Mouse (Mus musculus): ENCODE data around the gene Sgip1.
A peak's percentile ranks its signal among the peaks of the same experiment; 100 is the strongest.

The Sgip1 gene

DNA sequence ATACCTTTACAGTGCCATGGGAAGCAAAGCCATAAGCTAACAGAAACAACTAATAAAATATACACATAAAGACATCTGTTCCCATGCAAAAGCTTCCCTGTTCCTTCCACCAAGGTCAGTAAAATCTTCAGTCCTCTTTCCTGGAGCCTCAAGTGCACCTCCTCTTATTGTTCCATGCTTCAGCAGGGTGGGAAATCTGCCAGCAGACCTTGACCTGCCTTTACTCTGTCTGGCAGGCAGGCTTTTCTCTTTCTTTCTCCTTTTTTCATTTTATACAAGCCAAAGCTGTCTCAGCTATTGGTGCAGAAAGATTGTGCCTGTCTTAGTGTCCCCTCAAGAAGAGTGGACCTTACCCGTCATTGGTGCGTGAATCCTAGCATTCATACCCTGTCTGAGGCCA is 154.8 kb downstream of the Sgip1 start:
- no peak for DNase-seq (ENCODE audit: low read depth, low spot score)

DNA sequence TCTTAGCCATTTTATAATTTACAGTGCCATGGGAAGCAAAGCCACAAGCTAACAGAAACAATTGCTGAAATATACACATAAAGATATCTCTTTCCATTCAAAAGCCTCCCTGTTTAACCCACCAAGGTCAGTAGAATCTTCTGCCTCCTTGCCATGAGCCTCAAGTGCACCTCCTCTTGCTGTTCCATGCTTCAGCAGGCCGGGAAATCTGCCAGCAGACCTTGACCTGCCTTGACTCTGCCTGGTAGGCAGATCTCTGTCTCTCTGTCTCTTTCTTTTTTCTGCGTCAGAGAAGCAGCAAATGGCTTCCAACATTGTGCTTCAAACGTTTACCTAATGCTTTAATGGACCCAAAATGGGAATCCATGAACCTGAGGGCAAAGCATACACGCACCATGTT is 157.9 kb downstream of the Sgip1 start:
- DNase-seq (ENCODE audit: low read depth, low spot score), result no peak

DNA sequence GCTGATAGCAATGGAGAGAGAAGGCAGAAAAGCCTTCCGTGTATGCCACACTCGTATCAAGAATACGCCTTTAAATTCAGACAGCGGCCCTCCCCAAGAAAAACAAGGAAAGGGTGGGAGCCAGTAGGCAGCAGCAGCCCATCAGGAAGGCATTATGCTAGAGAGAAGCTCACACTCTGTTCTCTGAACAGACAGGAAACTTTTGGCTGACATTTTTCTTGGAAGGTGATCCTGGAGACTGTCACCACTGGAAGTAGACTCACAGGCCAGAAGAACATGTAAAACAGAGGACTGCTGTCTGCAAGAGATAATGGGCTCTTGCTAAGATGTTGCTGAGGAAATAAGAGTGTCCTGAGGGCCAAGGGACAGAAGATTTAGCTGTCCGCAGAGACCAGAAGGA is 158.6 kb downstream of the Sgip1 start:
- DNase-seq (ENCODE audit: low read depth, low spot score), result peak; percentile 59

DNA sequence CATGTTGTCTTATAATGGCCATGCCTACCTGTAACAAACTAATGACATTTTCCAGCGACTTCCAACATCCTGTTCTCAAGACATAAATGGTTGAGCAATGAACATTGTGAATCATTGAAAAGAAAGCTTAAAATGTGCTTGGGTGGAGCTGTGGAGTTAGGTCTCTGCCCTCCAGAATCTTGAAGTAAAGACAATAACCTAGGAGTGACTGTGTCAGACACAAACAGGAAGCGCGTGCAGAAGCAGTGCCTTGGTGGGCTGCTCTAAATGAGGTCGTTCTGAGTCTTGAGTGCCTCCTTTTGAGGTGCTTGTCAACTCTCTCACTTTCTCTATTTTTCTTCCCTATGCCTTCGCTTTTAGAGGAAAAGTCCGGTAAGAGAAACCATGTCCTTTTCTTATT is 159.1 kb downstream of the Sgip1 start:
- DNase-seq (ENCODE audit: low read depth, low spot score), result no peak

DNA sequence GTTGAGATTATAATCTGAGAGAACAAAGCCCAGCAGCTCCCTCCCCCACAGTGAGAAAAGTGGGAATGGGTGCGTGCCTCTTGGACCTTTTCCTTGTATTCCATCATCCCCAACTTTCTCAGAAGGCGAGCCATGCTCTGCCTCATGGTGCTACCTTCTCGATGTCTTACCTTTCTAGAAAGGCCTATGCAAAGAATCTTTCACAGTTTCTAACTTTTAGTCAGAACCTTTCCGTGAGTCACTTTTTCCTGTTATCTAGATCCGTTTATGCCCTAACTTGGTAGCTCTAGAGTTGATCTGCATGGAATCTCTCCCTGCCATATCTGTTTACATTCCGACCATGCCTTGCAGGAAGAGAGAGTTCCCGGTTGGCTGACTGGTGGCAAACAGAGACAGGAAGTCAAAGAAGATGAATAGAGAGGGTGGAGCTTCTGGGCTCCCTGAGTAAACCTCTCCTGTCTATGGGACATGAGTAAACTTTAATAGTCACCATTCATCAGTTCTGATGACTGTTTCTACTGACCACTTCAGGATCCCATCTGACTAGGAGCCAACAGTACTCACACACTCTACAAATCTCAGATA is 166.8 kb downstream of the Sgip1 start:
- DNase-seq (ENCODE audit: low read depth, low spot score), result no peak

DNA sequence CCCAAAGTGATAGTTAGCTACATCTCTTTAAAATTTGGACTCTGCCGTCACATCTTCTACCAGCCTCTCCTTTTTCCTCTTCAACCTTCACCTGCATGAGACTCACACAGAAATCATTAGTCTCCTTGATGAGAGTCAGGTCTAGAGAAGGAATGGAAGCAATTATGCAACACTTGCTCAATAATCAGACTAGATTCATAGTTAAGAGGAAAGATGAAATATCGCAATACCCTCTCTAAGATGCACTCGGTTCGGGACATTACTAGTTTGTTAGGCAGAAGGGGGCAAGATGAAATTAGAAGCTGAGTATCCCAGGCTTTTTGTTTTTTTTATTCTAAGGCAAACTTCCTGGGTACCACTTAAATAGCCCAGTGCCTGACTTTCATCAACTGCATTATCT is 169.1 kb downstream of the Sgip1 start:
- DNase-seq (ENCODE audit: low read depth, low spot score), result no peak

DNA sequence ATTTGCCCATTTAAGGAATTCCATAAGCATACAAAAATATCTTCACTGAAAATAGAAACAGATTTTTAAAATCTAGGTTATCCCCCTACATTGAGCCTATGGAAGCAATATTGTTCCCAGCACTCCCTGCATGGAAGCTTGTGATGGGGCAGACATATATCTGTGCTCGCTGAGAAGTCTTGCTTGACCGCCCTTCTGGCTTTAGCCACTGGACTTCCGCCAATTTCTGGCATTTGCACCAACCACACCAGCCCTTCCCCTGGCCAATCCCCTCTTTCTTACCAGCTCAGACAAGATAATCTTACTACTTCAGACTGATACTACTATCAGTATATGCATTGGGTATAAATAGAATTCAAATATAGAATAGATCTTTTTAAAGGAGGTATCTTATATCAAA is 172.1 kb downstream of the Sgip1 start:
- DNase-seq (ENCODE audit: low read depth, low spot score), result no peak

DNA sequence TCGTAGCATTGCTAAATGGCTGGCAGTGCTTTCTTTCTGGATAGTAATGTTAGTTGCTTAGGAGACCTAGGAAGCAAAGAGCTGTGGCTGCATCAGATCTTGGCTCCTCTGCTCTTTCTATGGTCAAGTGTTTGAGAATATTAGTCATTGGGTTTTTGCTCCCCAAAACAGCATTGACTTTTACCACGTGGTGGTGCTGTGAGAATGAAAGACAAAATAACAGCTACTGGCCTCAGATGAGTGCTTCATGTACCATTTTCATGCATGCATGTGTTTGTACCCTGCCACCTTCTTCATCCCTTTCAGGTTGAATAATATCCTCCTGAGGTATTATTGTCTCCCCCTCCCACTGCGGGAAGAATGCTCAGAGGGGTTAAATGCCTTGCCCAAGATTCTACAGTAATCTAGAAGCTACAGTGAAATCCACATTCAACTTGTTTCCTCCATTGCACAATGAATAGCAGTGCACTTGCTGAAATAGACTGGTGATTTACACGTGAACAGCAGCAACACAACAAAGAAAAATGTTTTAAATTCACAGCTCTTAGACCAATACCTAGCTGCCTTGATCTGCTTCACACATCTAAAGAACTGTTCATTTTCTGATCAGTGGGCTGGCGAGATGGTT is 172.7 kb downstream of the Sgip1 start:
- no peak for DNase-seq (ENCODE audit: low read depth, low spot score)

DNA sequence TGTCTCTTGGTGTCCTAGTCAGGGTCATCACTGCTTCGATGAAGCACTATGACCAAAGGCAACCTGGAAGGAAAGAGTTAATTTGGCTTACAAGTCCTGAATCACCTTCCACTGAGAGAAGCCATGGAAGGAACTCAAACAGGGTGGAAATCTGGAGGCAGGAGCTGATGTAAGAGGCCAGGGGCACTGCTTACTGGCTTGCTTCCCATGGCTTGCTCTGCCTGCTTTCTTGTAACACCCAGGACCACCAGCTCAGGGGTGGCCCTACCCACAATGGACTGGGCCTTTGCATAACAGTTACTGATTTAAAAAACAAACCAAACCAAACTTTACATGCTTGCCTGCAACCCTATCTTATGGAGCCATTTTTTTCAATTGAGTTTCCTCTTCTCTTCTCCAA is 177.1 kb downstream of the Sgip1 start:
- DNase-seq (ENCODE audit: low read depth, low spot score), result no peak

DNA sequence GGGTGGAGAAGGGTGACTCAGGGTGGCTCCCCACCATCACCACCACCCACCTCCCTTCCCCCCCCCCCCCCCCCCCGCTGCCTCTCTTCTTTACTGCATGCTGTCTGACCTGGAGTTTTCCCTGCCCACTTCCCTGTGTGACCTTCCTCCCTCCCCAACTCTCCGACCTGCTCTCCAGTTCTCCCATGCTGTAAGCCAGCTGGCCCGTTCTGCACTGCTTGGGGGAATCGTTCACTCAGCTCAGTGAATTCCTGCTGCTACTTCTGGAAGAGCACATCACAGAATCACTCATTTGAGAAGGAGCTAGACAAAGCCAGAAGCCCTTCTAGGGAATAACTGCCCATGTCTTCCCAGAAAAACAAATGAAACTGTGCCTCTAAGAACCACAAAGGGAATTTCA is 188.4 kb downstream of the Sgip1 start:
- no peak for DNase-seq (ENCODE audit: low read depth, low spot score)

DNA sequence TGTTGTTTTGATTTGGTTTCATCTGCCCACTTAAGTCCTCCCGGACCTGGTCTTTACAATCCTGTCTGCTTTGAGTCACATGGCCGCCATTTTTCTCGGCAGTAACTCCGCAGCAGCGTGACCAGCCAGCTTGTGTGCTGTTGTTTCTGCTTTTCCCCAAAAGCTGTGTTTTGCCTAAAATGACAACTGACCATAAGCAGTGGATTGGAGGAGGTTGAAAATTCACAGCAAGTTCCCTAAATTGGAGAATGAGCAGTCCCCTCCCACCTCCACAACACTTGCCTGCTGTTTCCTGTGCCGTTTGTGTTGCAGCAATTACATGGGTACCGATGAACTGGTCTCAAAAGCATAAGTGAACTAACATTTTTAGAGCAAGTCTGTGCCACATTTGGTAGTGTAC is 189.6 kb downstream of the Sgip1 start:
- peak; percentile 1 for DNase-seq (ENCODE audit: low read depth, low spot score)

DNA sequence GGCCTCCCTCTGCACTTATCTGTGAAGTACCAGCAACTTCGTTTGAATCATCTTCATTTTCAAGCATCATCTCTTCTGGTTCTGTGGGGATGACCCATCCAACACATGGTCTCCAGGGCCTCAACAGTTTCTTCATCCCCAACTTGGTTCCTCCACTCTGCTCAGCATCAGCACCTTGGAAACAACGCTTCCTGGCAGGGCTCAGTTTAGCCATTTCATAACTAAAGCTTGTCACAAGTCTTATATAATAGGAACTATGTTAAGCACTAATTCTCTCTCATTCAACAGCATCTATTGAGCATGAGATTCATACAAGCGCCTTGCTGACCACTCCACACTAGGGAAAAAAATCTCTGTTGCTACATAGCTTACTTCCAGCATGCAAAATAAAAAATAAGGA is 199.2 kb downstream of the Sgip1 start:
- DNase-seq (ENCODE audit: low read depth, low spot score), result no peak

DNA sequence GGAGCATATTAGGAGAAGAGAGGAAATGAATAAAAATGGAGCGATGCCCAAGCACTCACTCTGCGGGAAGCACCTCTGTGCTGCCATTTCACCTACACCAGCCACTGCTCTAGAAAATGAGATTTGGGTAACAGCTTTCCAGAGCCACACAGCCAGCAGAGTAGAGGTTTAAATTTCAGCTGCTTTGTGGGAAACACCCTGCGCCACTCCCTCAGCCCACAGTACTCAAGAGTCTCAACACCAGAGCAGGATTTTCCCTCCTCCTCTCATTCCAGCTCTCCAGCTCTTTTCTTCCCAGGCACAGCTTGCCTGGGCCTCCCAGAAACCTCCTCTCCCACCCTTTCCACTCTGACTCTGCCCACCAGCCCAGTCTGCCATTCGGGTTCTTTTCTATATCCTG is 199.6 kb downstream of the Sgip1 start:
- no peak for DNase-seq (ENCODE audit: low read depth, low spot score)

DNA sequence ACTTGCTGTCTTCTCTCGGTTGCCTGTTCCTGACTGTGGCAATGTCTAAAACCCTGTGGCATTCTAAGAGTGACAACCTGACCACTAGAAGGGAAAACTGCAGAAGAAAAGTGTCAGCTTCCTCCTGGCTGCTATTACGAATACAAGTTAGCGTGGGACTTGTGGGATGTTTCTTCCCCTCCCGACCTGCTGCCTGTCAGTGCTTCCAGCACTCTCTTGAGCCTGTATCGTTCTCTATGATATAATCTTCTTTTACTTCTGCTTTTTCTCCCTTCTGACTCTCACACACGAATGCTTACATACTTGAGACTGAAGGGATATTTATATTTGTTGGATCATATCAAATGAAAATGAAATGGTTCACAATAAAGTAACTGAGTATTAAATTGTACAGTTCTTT is 203.2 kb downstream of the Sgip1 start:
- no peak for DNase-seq (ENCODE audit: low read depth, low spot score)

DNA sequence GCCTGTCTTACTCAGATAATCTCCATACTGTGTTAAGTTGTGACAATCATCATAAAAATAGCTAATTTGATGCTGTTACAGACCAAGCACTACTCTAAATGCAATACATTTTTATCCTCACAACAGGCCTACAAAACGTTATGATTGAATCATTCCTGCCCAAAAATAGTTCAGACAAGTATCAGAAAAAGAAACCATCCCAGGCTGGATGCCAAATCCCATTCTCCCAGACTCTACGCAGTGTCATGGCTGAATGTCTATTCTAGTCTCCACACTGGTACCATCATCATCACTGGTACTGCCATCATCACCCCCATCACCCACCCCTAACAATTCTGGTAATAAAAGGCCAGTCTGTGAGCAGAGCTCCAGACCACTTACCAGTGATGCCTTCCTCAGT is 211.4 kb downstream of the Sgip1 start:
- no peak for DNase-seq (ENCODE audit: low read depth, low spot score)

DNA sequence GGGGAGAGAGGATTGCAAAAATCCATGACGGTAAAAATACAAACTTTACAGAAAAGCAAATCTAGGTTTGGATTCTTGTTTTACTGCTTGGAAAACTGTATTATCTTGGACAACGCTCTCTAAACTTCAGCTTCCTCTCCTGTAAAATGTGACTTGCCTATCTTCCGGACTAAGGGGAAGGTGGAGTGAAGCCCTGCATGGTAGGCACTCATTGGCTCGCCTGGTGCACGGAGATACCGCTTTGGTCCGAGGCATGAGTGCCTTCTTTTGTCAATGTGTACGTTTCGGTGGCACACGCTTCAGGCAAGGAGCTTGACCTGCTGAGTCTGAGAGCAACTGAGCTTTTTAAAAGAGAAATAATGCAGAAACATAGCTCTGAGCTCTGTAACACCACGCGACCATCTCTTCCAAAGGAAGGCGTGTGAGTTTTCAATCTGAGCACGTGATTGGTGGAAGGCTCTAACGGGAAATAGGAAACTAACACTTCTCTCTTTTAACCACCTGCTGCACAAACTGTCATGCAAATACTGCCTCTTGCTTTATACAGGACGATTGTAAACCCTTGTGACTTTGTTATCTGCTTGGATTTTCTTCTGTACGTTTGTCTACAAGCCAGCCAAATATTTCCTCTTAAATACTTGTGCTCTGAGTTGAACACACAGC is 214.3 kb downstream of the Sgip1 start:
- DNase-seq (ENCODE audit: low read depth, low spot score), result no peak

DNA sequence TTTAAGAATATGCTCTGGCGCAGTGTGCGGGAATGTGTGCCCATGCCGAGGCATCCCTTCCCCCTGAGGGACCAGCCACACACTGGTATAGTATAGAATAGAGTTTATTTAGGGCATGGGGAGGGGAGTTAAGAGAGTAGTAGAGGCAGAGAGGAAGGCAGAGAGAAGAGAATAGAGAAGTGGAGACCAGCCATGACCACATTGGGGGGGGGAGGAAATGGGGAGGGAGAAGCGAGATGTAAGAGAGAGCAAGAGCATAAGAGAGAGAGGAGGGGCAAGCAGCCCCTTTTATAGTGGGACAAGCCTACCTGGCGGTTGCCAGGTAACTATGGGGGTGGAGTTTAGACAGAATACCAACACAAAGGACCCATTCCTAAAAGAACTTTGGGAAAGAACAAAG is 218.3 kb downstream of the Sgip1 start:
- no peak for DNase-seq (ENCODE audit: low read depth, low spot score)

DNA sequence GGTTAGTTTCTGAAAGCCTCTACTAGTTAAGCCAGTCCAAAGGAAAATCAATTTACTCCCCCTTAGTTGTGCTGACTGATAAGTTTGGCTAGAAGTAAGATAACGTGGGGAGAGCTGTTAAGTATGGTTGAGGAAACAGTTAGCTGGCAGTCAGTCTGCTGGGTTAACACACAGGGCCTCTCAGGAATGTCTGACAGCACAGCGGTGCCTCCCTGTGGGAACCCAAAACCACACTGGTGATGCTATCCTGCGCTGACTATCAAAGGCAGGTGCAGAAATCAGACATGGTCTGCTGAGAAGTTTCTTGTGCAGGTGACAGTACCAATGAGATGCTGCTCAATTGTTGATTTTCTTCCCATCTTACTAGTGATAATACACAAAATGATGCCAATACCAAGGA is 223.1 kb downstream of the Sgip1 start:
- no peak for DNase-seq (ENCODE audit: low read depth, low spot score)

DNA sequence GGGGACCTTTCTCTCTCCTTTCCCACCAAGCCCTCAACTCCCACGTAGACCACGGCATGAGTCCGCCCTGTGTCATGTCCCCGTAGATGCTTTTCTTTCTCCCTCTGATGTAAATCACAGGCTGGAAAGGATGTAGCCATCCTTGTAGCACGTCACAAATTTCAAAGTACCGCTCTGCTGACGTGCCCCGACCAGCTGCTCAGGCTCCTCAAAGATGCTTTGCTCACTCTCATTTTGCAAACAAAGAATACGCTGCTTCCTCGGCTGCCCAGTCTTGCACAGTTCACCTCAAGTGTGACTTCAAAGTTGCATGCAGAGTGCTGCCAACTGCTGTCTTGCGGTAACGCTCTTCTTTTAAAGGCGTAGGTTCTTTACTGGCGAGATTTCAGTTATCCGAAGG is 226.7 kb downstream of the Sgip1 start:
- no peak for DNase-seq (ENCODE audit: low read depth, low spot score)

DNA sequence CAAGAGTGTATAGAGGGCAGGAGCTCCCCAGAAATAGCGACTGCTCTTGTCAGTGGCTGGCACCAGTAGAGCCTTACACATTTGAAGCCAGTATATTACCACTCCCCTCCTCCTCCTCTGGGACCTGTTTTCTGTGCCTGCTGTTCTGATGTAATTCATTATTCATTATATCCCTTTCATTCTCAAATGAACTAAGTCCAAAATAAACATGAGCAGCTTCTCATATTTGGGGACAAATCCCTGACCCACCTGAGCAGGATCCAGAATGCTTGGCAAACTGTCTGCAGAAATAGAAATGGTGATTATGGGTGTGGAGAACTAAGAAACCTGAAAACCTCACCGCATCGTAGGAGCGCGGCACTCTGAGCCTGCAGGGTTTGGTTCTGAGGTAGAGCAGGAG is 228.5 kb downstream of the Sgip1 start:
- no peak for DNase-seq (ENCODE audit: low read depth, low spot score)

DNA sequence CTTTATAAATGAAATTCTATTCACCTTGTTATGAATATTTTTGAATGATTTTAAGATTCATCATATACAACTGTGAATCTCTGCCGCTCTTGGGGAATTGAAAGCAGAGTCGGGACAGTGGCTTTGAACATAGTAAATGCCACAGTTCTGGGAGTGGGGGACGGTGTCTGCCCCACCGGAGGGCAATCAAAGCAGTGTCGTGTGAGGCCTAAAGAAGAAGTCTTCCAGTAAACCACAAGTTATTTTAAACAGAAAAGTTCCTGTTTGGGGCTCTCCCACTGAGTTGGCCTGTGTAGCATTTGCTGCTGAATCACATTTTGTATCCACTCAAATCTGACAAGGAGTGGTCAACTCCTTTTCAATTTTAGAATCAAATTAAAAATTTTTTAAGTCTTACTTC is 230.1 kb downstream of the Sgip1 start:
- DNase-seq (ENCODE audit: low read depth, low spot score), result no peak

DNA sequence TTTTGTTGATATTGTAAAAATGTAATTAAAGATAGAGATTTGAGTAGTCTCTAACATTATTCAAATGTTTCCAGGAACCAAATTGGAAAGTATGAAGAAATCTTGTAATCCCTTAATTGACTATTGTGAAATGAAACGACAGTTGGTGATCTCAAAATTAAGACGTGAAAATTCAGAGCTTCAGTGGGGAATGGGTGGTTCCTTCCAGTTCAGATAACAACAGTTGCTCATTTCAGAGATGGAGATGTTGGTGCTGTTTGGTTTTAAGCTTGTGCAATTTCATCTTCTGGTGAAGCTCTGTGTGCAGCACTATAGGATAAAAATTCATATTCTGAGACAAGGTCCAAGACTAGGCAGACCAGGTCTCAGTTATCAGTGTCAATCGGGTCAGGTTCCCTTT is 231.0 kb downstream of the Sgip1 start:
- no peak for DNase-seq (ENCODE audit: low read depth, low spot score)

DNA sequence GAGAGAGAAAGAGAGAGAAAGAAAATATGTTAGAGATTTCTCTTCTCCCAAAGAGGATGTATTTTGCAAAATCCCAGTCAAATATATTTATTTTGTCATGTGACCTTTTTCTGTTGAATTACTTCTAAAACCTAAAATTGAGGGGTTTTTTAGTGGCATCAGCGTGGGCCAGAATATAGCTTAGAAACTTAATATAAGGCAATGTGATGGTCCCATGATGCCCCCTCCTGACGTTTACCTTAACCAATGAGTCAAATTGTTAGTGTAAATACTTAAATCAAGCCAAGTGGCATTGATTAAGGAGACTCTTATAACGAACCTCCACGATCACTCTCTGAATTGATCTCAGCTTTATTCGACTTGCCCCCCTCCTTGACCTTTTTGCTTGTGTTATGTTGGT is 233.1 kb downstream of the Sgip1 start:
- no peak for DNase-seq (ENCODE audit: low read depth, low spot score)
